Mouse (Mus musculus) bone marrow macrophage, adult 2 months (primary cell): ENCODE data around the gene Ppp1r26.

Experiments used
- CTCF ChIP-seq: IDR thresholded peaks from 2 replicates; pipeline ENCODE4 v1.5.1; 2012; ENCODE audit warnings: low read depth, mild to moderate bottlenecking, low read length, moderate library complexity
- POLR2A ChIP-seq: IDR thresholded peaks from 2 replicates; pipeline ENCODE4 v1.6.1; 2012; ENCODE audit warnings: mild to moderate bottlenecking, low read depth, low read length, borderline replicate concordance

- no peak for TF ChIP-seq CTCF
- no peak for TF ChIP-seq POLR2A
These were observed 6.9 kb downstream of the Ppp1r26 start for GRCm38 (mm10) chr2:28453539-28453938.
